Mouse (Mus musculus): ENCODE results near the gene Phc3.

DNA sequence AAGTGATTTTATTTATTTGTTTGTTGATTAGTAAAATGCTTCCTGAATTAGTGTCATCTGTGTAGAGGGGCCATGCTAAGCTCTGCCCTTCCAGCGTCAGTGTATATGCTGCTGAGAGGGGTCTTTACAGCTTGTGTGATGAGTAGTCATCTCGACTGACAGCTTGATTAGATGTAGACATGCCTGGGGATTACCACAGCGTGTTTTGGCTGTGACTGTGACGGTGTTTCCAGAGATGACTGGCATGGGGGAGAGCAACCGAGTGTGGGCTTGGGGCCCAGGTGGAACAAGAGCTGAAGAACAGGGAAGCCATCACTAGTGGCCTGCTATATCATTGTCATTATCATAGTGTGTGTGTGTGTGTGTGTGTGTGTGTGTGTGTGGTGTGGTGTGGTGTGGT is 100.6 kb downstream of the Phc3 start:
- TF ChIP-seq CTCF (IDR thresholded peaks at IDR 0.05; ENCODE audit: control insufficient read depth, insufficient read depth, low read length) (no peak), POLR2A (IDR thresholded peaks at IDR 0.05; ENCODE audit: borderline replicate concordance, control insufficient read depth, low read depth, low read length) (no peak)

Measured in bone marrow, adult 2 months (tissue).